Mouse (Mus musculus): ENCODE results near the gene Snapc2.
"Not testable (repeated sequence)": the region's sequence is repeated elsewhere in the genome, so short reads cannot be mapped to it uniquely, and the experiment has no call there.

Snapc2 gene

GRCm38 (mm10) chr8:4237814-4238433 lies 15.0 kb upstream of the Snapc2 start:
- DNase-seq (ENCODE audit: low spot score in 2 of 2) = no peak

GRCm38 (mm10) chr8:4238434-4239192 lies 14.3 kb upstream of the Snapc2 start, which contains the start of the genes Map2k7 and Gm49320:
Gene Map2k7, plus strand, starts transcription at chr8:4238740.
Gene Gm49320, plus strand, starts transcription at chr8:4238865.
- DNase-seq (ENCODE audit: low spot score in 2 of 2) = peak; percentile 99

GRCm38 (mm10) chr8:4239193-4239890 lies 13.5 kb upstream of the Snapc2 start:
- DNase-seq (ENCODE audit: low spot score in 2 of 2) = no peak

GRCm38 (mm10) chr8:4245061-4245460 lies 7.8 kb upstream of the Snapc2 start:
- DNase-seq (ENCODE audit: low spot score in 2 of 2) = no peak

- no peak for DNase-seq (ENCODE audit: low spot score in 2 of 2)
These were observed 7.1 kb upstream of the Snapc2 start for GRCm38 (mm10) chr8:4245737-4246136.

- DNase-seq (ENCODE audit: low spot score in 2 of 2) = no peak
These were observed 5.6 kb upstream of the Snapc2 start for GRCm38 (mm10) chr8:4247241-4247640.

- DNase-seq (ENCODE audit: low spot score in 2 of 2) = no peak
These were observed 4.8 kb upstream of the Snapc2 start, which contains the start of gene Tgfbr3l for GRCm38 (mm10) chr8:4247951-4248540. Gene Tgfbr3l, plus strand, starts transcription at chr8:4248214.

GRCm38 (mm10) chr8:4249213-4249612 lies 3.7 kb upstream of the Snapc2 start:
- no peak for DNase-seq (ENCODE audit: low spot score in 2 of 2)

- DNase-seq (ENCODE audit: low spot score in 2 of 2) = peak; percentile 84 to 95
These were observed 2.4 kb upstream of the Snapc2 start for GRCm38 (mm10) chr8:4250306-4250970.

GRCm38 (mm10) chr8:4252116-4252760 lies 642 bp upstream of the Snapc2 start:
- DNase-seq (ENCODE audit: low spot score in 2 of 2) = no peak

GRCm38 (mm10) chr8:4254001-4254400 lies 1.1 kb downstream of the Snapc2 start:
- DNase-seq (ENCODE audit: low spot score in 2 of 2) = no peak

GRCm38 (mm10) chr8:4255471-4255870 lies 2.6 kb downstream of the Snapc2 start:
- DNase-seq (ENCODE audit: low spot score in 2 of 2) = not testable (repeated sequence)

GRCm38 (mm10) chr8:4256911-4257310 lies 4.0 kb downstream of the Snapc2 start:
- DNase-seq (ENCODE audit: low spot score in 2 of 2) = no peak

GRCm38 (mm10) chr8:4257350-4257749 lies 4.5 kb downstream of the Snapc2 start:
- no peak for DNase-seq (ENCODE audit: low spot score in 2 of 2)

GRCm38 (mm10) chr8:4258233-4258632 lies 5.4 kb downstream of the Snapc2 start:
- peak; percentile 84 to 95 for DNase-seq (ENCODE audit: low spot score in 2 of 2)

- no peak for DNase-seq (ENCODE audit: low spot score in 2 of 2)
These were observed 5.8 kb downstream of the Snapc2 start for GRCm38 (mm10) chr8:4258678-4259077.

GRCm38 (mm10) chr8:4259125-4259804 lies 6.4 kb downstream of the Snapc2 start, which contains the start of gene Ctxn1:
Gene Ctxn1, minus strand, starts transcription at chr8:4259274.
- peak; percentile 95 to 98 for DNase-seq (ENCODE audit: low spot score in 2 of 2)

GRCm38 (mm10) chr8:4259805-4260170 lies 6.9 kb downstream of the Snapc2 start:
- no peak for DNase-seq (ENCODE audit: low spot score in 2 of 2)

- DNase-seq (ENCODE audit: low spot score in 2 of 2) = no peak
These were observed 10.4 kb downstream of the Snapc2 start for GRCm38 (mm10) chr8:4263105-4263791.
